Comparison of ENCODE assay signal across 17 mouse cellular contexts in the genomic region with DNA sequence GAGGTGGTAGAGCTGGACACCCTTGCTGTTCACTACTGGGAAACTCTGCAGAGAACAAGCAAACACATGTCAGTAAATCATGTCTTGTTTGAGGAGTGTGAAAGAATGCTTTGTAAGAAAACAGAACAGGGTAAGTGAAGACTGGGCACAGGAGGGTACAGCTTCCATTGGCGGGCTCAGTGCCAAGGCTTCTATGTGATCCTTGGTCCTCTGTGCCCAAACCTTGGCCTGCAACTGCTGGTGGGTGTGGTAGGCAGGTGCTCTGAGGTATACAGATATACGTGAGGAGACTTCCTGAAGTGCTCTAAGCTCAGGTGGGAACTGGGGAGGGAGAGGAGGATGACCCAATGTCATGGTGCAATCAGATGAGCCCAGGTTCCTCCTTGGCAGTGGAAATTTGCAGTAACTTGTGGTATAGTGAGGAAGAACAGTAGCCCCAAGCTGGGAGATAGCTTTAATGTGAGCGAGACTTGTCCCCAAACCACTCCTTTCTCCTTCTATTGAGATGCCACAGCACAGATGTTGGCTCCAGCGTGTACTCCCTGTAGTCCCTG. TPM values are rescaled to one million over a fixed set of nuclear protein-coding genes. Genes with fewer than 3 reads are reported as not detected.
"Had no signal": no experiment of that assay in that cellular context is flagged by ENCODE, and none has a peak within 500 bp of the region (broad histone marks: within the 10 kb centered on the region; RNA-seq: fewer than 3 reads in every experiment).

No protein-coding gene starts in this region.

- H3K9me3 ChIP-seq: limb, embryonic 10.5 days; liver, embryonic 15.5 days; megakaryocyte, embryonic 14.5 days; midbrain, embryonic 12.5 days; neural tube, embryonic 13.5 days had no signal

- H3K4me2 ChIP-seq: liver, embryonic 11.5 days; liver, embryonic 15.5 days; midbrain, embryonic 12.5 days; neural tube, embryonic 13.5 days had no signal

- H3K27me3 ChIP-seq: midbrain, embryonic 12.5 days; neural tube, embryonic 13.5 days had no signal

- H3K4me1 ChIP-seq: limb, embryonic 10.5 days; midbrain, embryonic 12.5 days; neural tube, embryonic 13.5 days had no signal

- H3K9ac ChIP-seq: liver, embryonic 15.5 days; midbrain, embryonic 12.5 days; neural tube, embryonic 13.5 days had no signal

- DNase-seq: kidney, adult 8-10 months; right cerebral cortex, postnatal 14 days; thymus, postnatal 4 days had no signal

- ATAC-seq: lung, postnatal 0 days; midbrain, embryonic 16.5 days had no signal

- H3K27ac ChIP-seq: kidney, postnatal 0 days; left cerebral cortex, adult 2 months; limb, embryonic 10.5 days; liver, embryonic 15.5 days; midbrain, embryonic 12.5 days; neural tube, embryonic 13.5 days had no signal

- H3K4me3 ChIP-seq: left cerebral cortex, adult 2 months; limb, embryonic 10.5 days; liver, embryonic 15.5 days; midbrain, embryonic 12.5 days; neural tube, embryonic 13.5 days had no signal

- H3K36me3 ChIP-seq: limb, embryonic 10.5 days; liver, embryonic 15.5 days; midbrain, embryonic 12.5 days; neural tube, embryonic 13.5 days had no signal

RNA-seq across cellular contexts. Expression of gene Ptchd3, which starts 30.2 kb away (rescaled TPM):
- total RNA-seq: layer of hippocampus, postnatal 25 days; left cerebral cortex, adult 2 months; left cerebral cortex, postnatal 14 days had no signal
- polyA plus RNA-seq: intestine, embryonic 14.5 days; kidney, postnatal 0 days; limb, embryonic 10.5 days; liver, embryonic 11.5 days; liver, embryonic 15.5 days; lung, postnatal 0 days; midbrain, embryonic 12.5 days; midbrain, embryonic 16.5 days; neural tube, embryonic 13.5 days; stomach, embryonic 16.5 days had no signal
